Mouse (Mus musculus) ES-E14 (cell line): ENCODE data around the gene Acap3. TPM values are rescaled to one million over a fixed set of nuclear protein-coding genes. Genes with fewer than 3 reads are reported as not detected.

Experiments
- DNase-seq: peaks from one replicate; pipeline ENCODE4 v3.0.0-alpha.2; 2013; ENCODE audit warnings: low read depth, low spot score
- H3K27ac ChIP-seq: 2 replicates; pipeline ENCODE4 v1.5.1; 2012; ENCODE audit warnings: low read depth, mild to moderate bottlenecking, low read length, moderate library complexity, mixed read lengths; ENCODE audit not compliant: poor library complexity, insufficient read depth, severe bottlenecking
- H3K36me3 ChIP-seq: 2 replicates; pipeline ENCODE4 v1.6.1; 2012; ENCODE audit warnings: mild to moderate bottlenecking, low read length, moderate library complexity, mixed read lengths; ENCODE audit not compliant: control insufficient read depth, poor library complexity, insufficient read depth, severe bottlenecking
- H3K4me1 ChIP-seq, 2 experiments: fragments of 150-350 bp in 1 of 2; sonication (generic) in 1 of 2; 2 replicates each; pipeline ENCODE4 v1.6.1; 2012; ENCODE audit warnings: low read length in 2 of 2, mild to moderate bottlenecking in 1 of 2, mixed read lengths in 1 of 2; ENCODE audit not compliant: control insufficient read depth in 2 of 2, insufficient read depth in 2 of 2, poor library complexity in 1 of 2
- H3K4me3 ChIP-seq, 2 experiments: fragments of 150-350 bp in 1 of 2; sonication (generic) in 1 of 2; 2 replicates each; pipeline ENCODE4 v1.5.1; 2012; ENCODE audit warnings: low read length in 2 of 2, low read depth in 1 of 2, mild to moderate bottlenecking in 1 of 2, mixed read lengths in 1 of 2; ENCODE audit not compliant: insufficient read depth in 1 of 2, poor library complexity in 1 of 2, severe bottlenecking in 1 of 2
- H3K9ac ChIP-seq: 2 replicates; pipeline ENCODE4 v1.6.1; 2012; ENCODE audit warnings: low read depth, mild to moderate bottlenecking, low read length, mixed read lengths; ENCODE audit not compliant: poor library complexity, insufficient read depth, severe bottlenecking
- H3K9me3 ChIP-seq: fragments of 150-350 bp; sonication (generic); 2 replicates; pipeline ENCODE4 v1.6.1; 2012; ENCODE audit warnings: low read depth, mild to moderate bottlenecking, low read length; ENCODE audit not compliant: control insufficient read depth, insufficient read depth
- CHD2 ChIP-seq: IDR thresholded peaks from 2 replicates; pipeline ENCODE4 v1.6.1; 2014; ENCODE audit warnings: mild to moderate bottlenecking, low read depth, low read length, inconsistent platforms
- HCFC1 ChIP-seq: IDR thresholded peaks from 2 replicates; pipeline ENCODE4 v1.6.1; 2012; ENCODE audit warnings: low read length, inconsistent platforms, borderline replicate concordance; ENCODE audit not compliant: insufficient read depth
- MAFK ChIP-seq: IDR thresholded peaks from 2 replicates; pipeline ENCODE4 v1.6.1; 2014; ENCODE audit warnings: mild to moderate bottlenecking, low read depth, low read length, inconsistent platforms; ENCODE audit not compliant: insufficient read depth
- ZC3H11A ChIP-seq: IDR thresholded peaks from 2 replicates; pipeline ENCODE4 v1.6.1; 2012; ENCODE audit warnings: low read depth, mild to moderate bottlenecking, inconsistent platforms, low read length, borderline replicate concordance
- ZNF384 ChIP-seq: IDR thresholded peaks from 2 replicates; pipeline ENCODE4 v1.6.1; 2012; ENCODE audit warnings: low read depth, low read length, inconsistent platforms
- in situ Hi-C, 2 experiments: fragments of 600-800 bp; cut with MboI; formaldehyde crosslinking; loops; one replicate each; pipeline ENCODE4 v1.15.1; 2025; ENCODE audit warnings: low sequenced_read_pairs in 2 of 2, inconsistent platforms in 1 of 2; ENCODE audit not compliant: unreplicated experiment in 2 of 2
- total RNA-seq: library from RNA; depleted of rRNA; stranded (reverse); fragments of 300-350 nt; gene quantifications from 2 replicates; pipeline ENCODE4 v1.2.3, GENCODE M21; 2012; rRNA removed

Gene Acap3
- total RNA-seq, 1 experiment, result 17.1 TPM

DNA sequence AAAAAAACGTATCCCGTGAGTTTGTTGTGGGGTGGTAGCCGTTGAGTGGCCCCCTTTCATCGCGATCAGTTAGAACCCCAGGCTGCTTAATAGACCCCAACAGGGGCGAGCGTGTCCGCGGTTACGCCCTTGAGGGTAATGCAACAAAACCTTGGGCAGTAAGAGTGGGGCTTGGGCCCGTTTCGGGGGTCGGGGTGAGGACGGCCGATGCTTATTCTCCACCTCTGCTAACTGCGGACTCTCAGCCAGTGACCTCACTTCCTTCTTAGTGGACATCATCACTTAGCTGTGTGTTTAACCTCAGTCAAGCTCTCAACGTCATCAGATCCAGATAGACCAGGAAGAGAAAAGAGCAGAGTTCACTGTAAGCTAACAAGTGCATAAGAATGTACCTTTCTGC, 52.6 kb downstream of the Acap3 start:
- H3K4me1 ChIP-seq, result peaks cover 0 to 6% of the 10 kb centered on the region in 2 experiments; a peak in 2 of 4 replicates
- in situ Hi-C loops, result no loop called here
- TF ChIP-seq MAFK (no peak), CHD2 (no peak), ZNF384 (no peak), ZC3H11A (no peak), HCFC1 (no peak)
- H3K36me3 ChIP-seq, result peaks cover 8% of the 10 kb centered on the region
- no peaks in the 10 kb centered on the region for H3K9me3 ChIP-seq
- H3K27ac ChIP-seq, result no peak overlapping the region
- H3K4me3 ChIP-seq, result peak overlapping the region; percentile 81 to 98
- DNase-seq, result no peak
- H3K9ac ChIP-seq, result peak overlapping the region; percentile 80

DNA sequence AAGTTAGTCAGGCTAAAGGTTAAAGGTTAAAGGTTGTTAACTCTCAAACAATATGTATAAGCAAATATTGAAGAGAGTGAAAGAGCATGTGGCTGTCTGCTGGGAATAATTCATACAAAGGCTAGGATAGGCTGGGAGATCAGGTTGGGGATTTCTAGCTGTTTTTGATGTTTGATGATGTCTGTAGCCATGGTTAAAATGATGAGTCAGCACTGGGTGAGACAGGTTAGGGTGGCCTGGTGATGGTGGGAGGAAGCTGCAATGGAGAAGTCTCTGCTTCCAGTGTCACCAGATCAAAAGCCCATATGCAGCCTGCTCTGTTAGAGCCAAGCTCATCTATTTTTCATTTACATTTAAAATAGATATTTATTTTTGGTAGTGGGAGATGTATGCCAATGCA, 55.5 kb downstream of the Acap3 start:
- H3K9me3 ChIP-seq, result no peaks in the 10 kb centered on the region
- TF ChIP-seq ZNF384 (no peak), MAFK (no peak), CHD2 (no peak), HCFC1 (no peak), ZC3H11A (no peak)
- H3K27ac ChIP-seq, result no peak overlapping the region
- peaks cover 18% of the 10 kb centered on the region for H3K36me3 ChIP-seq
- no peak overlapping the region for H3K4me3 ChIP-seq
- H3K4me1 ChIP-seq, result peaks cover 0 to 6% of the 10 kb centered on the region in 2 experiments; a peak in 2 of 4 replicates
- DNase-seq, result no peak
- H3K9ac ChIP-seq, result no peak overlapping the region
- in situ Hi-C loops, result no loop called here

DNA sequence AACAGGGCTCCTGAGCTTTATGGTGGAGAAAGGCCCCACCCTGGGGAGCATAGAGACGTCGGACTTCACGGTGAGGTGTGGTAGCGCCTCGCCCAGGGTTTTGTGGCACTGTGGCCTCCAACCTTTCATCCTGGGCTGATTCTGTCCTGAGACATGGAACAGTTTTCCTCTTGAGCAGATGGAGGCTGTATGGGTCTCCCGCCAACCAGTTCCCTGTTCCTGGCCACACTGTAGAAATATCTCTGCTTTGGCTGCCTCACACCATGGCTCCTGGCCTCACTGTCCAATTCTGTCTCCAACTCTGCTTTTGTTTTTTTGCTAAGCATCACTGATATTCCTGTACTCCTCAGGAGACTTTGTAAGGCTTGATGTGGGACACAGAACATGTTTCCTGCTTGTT, 63.9 kb downstream of the Acap3 start:
- peaks cover 33% of the 10 kb centered on the region for H3K36me3 ChIP-seq
- H3K4me3 ChIP-seq, result no peak overlapping the region
- in situ Hi-C loops, result no loop called here

More for the DNA sequence above, 63.9 kb downstream of the Acap3 start:
- DNase-seq, result no peak
- peaks cover 0 to 2% of the 10 kb centered on the region in 2 experiments; a peak in 1 of 4 replicates for H3K4me1 ChIP-seq
- TF ChIP-seq ZNF384, result no peak
- TF ChIP-seq HCFC1, result no peak
- no peak for TF ChIP-seq ZC3H11A
- TF ChIP-seq CHD2, result no peak
- no peak for TF ChIP-seq MAFK
- H3K9ac ChIP-seq, result no peak overlapping the region
- H3K27ac ChIP-seq, result no peak overlapping the region
- no peaks in the 10 kb centered on the region for H3K9me3 ChIP-seq

Other genes with a start within 250 kb of the Acap3 start
- not detected in 2 replicates for gene Gm10563, start 246.4 kb upstream of the Acap3 start, total RNA-seq
- 12.1 and 19.0 TPM in 2 replicates for gene Mmp23, start 238.4 kb upstream of the Acap3 start, total RNA-seq
- 55.3 and 100 TPM in 2 replicates for gene Mib2, start 222.6 kb upstream of the Acap3 start, total RNA-seq
- 10.0 and 22.1 TPM in 2 replicates for gene Fndc10, start 197.5 kb upstream of the Acap3 start, total RNA-seq
- gene Ssu72, start 187.0 kb upstream of the Acap3 start, total RNA-seq, result 125 and 129 TPM in 2 replicates
- gene Tmem240, start 157.0 kb upstream of the Acap3 start, total RNA-seq, result 0.22 and 0.58 TPM in 2 replicates
- 169 and 267 TPM in 2 replicates for gene Atad3a, start 130.7 kb upstream of the Acap3 start, total RNA-seq
- gene Vwa1, start 117.1 kb upstream of the Acap3 start, total RNA-seq, result 4.6 and 10.6 TPM in 2 replicates
- gene Tmem88b, start 105.9 kb upstream of the Acap3 start, total RNA-seq, result 0.09 and 0.11 TPM in 2 replicates
- gene Ankrd65, start 101.4 kb upstream of the Acap3 start, total RNA-seq, result 0.49 and 0.74 TPM in 2 replicates
- 114 and 157 TPM in 2 replicates for gene Mrpl20, start 88.9 kb upstream of the Acap3 start, total RNA-seq
- gene Ccnl2, start 79.3 kb upstream of the Acap3 start, total RNA-seq, result 103 and 171 TPM in 2 replicates
- 156 and 162 TPM in 2 replicates for gene Aurkaip1, start 60.5 kb upstream of the Acap3 start, total RNA-seq
- gene Mxra8, start 52.1 kb upstream of the Acap3 start, total RNA-seq, result 14.2 and 14.4 TPM in 2 replicates
- gene Dvl1, start 44.4 kb upstream of the Acap3 start, total RNA-seq, result 49.8 and 88.0 TPM in 2 replicates
- 0.40 and 0.58 TPM in 2 replicates for gene Tas1r3, start 28.5 kb upstream of the Acap3 start, total RNA-seq
- 9.7 and 10.1 TPM in 2 replicates for gene Cptp, start 22.4 kb upstream of the Acap3 start, total RNA-seq
- gene Ints11, start 22.3 kb upstream of the Acap3 start, total RNA-seq, result 106 and 119 TPM in 2 replicates
- 62.2 and 104 TPM in 2 replicates for gene Pusl1, start within 50 bp of the Acap3 start, total RNA-seq
- gene Ube2j2, start 52.0 kb downstream of the Acap3 start, total RNA-seq, result 57.9 and 74.1 TPM in 2 replicates
- gene C1qtnf12, start 70.5 kb downstream of the Acap3 start, total RNA-seq, result 6.4 and 10.3 TPM in 2 replicates
- gene B3galt6, start 100.8 kb downstream of the Acap3 start, total RNA-seq, result 11.9 and 20.6 TPM in 2 replicates
- 176 and 257 TPM in 2 replicates for gene Sdf4, start 101.0 kb downstream of the Acap3 start, total RNA-seq
- gene Tnfrsf4, start 122.0 kb downstream of the Acap3 start, total RNA-seq, result 2.4 and 2.6 TPM in 2 replicates
- 0.62 and 1.1 TPM in 2 replicates for gene Tnfrsf18, start 134.3 kb downstream of the Acap3 start, total RNA-seq
- gene Ttll10, start 167.6 kb downstream of the Acap3 start, total RNA-seq, result 0.22 and 0.37 TPM in 2 replicates
- 83.4 and 131 TPM in 2 replicates for gene 9430015G10Rik, start 218.2 kb downstream of the Acap3 start, total RNA-seq
- gene Rnf223, start 238.7 kb downstream of the Acap3 start, total RNA-seq, result 1.7 and 2.2 TPM in 2 replicates